Mouse (Mus musculus) ES-E14 (cell line): ENCODE measurements around the gene Spns2. TPM values are rescaled to one million over a fixed set of nuclear protein-coding genes. Genes with fewer than 3 reads are reported as not detected.
"Not testable (repeated sequence)": the region's sequence is repeated elsewhere in the genome, so short reads cannot be mapped to it uniquely, and the experiment has no call there.

Source experiments
- DNase-seq: peaks from one replicate; pipeline ENCODE4 v3.0.0-alpha.2; 2013; ENCODE audit warnings: low read depth, low spot score
- H3K27ac ChIP-seq: 2 replicates; pipeline ENCODE4 v1.5.1; 2012; ENCODE audit warnings: low read depth, mild to moderate bottlenecking, low read length, moderate library complexity, mixed read lengths; ENCODE audit not compliant: poor library complexity, insufficient read depth, severe bottlenecking
- H3K36me3 ChIP-seq: 2 replicates; pipeline ENCODE4 v1.6.1; 2012; ENCODE audit warnings: mild to moderate bottlenecking, low read length, moderate library complexity, mixed read lengths; ENCODE audit not compliant: control insufficient read depth, poor library complexity, insufficient read depth, severe bottlenecking
- H3K4me1 ChIP-seq, 2 experiments: fragments of 150-350 bp in 1 of 2; sonication (generic) in 1 of 2; 2 replicates each; pipeline ENCODE4 v1.6.1; 2012; ENCODE audit warnings: low read length in 2 of 2, mild to moderate bottlenecking in 1 of 2, mixed read lengths in 1 of 2; ENCODE audit not compliant: control insufficient read depth in 2 of 2, insufficient read depth in 2 of 2, poor library complexity in 1 of 2
- H3K4me3 ChIP-seq, 2 experiments: fragments of 150-350 bp in 1 of 2; sonication (generic) in 1 of 2; 2 replicates each; pipeline ENCODE4 v1.5.1; 2012; ENCODE audit warnings: low read length in 2 of 2, low read depth in 1 of 2, mild to moderate bottlenecking in 1 of 2, mixed read lengths in 1 of 2; ENCODE audit not compliant: insufficient read depth in 1 of 2, poor library complexity in 1 of 2, severe bottlenecking in 1 of 2
- H3K9ac ChIP-seq: 2 replicates; pipeline ENCODE4 v1.6.1; 2012; ENCODE audit warnings: low read depth, mild to moderate bottlenecking, low read length, mixed read lengths; ENCODE audit not compliant: poor library complexity, insufficient read depth, severe bottlenecking
- H3K9me3 ChIP-seq: fragments of 150-350 bp; sonication (generic); 2 replicates; pipeline ENCODE4 v1.6.1; 2012; ENCODE audit warnings: low read depth, mild to moderate bottlenecking, low read length; ENCODE audit not compliant: control insufficient read depth, insufficient read depth
- CHD2 ChIP-seq: IDR thresholded peaks from 2 replicates; pipeline ENCODE4 v1.6.1; 2014; ENCODE audit warnings: mild to moderate bottlenecking, low read depth, low read length, inconsistent platforms
- HCFC1 ChIP-seq: IDR thresholded peaks from 2 replicates; pipeline ENCODE4 v1.6.1; 2012; ENCODE audit warnings: low read length, inconsistent platforms, borderline replicate concordance; ENCODE audit not compliant: insufficient read depth
- MAFK ChIP-seq: IDR thresholded peaks from 2 replicates; pipeline ENCODE4 v1.6.1; 2014; ENCODE audit warnings: mild to moderate bottlenecking, low read depth, low read length, inconsistent platforms; ENCODE audit not compliant: insufficient read depth
- ZC3H11A ChIP-seq: IDR thresholded peaks from 2 replicates; pipeline ENCODE4 v1.6.1; 2012; ENCODE audit warnings: low read depth, mild to moderate bottlenecking, inconsistent platforms, low read length, borderline replicate concordance
- ZNF384 ChIP-seq: IDR thresholded peaks from 2 replicates; pipeline ENCODE4 v1.6.1; 2012; ENCODE audit warnings: low read depth, low read length, inconsistent platforms
- in situ Hi-C, 2 experiments: fragments of 600-800 bp; cut with MboI; formaldehyde crosslinking; loops; one replicate each; pipeline ENCODE4 v1.15.1; 2025; ENCODE audit warnings: low sequenced_read_pairs in 2 of 2, inconsistent platforms in 1 of 2; ENCODE audit not compliant: unreplicated experiment in 2 of 2
- total RNA-seq: library from RNA; depleted of rRNA; stranded (reverse); fragments of 300-350 nt; gene quantifications from 2 replicates; pipeline ENCODE4 v1.2.3, GENCODE M21; 2012

Spns2 gene
- total RNA-seq, 1 experiment = 2.4 TPM

DNA sequence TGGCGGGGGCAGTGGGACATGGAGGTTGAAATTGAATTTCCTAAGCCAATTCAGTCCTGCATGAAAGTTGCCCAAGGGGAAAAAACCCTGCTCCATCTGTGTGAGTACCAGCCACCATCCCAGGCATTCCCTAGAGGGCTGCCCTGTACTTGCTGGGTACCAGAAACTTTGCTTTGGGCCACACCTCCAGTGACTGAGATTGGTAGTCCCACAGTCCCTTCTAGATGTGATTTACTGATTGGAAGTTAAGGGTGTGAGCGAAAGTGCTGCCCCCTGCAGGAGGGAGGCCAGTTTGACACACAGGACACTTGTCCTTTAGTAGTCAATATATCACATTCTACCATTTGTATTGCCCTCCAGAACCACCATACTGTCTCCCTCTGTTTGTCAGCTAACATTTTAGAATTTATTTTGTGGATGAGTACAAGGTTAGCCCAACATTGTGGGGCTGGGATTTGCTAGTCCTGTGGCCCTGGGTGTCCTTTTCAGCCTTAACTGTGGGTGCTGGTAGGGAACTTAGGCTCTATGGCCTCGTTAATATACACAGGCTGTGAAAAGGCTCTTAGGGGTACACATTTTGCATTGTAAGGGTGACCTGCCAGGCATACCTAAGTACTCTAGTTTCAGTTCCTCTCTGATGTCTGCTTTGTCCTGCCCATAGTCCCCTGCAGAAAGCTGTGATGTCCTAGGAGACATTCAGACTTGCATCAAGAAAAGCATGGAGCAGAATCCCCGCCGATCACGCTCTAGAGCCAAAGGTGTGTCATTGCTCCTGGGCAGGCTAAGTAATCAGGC, 43.2 kb downstream of the Spns2 start:
- H3K4me3 ChIP-seq = no peak overlapping the region

DNA sequence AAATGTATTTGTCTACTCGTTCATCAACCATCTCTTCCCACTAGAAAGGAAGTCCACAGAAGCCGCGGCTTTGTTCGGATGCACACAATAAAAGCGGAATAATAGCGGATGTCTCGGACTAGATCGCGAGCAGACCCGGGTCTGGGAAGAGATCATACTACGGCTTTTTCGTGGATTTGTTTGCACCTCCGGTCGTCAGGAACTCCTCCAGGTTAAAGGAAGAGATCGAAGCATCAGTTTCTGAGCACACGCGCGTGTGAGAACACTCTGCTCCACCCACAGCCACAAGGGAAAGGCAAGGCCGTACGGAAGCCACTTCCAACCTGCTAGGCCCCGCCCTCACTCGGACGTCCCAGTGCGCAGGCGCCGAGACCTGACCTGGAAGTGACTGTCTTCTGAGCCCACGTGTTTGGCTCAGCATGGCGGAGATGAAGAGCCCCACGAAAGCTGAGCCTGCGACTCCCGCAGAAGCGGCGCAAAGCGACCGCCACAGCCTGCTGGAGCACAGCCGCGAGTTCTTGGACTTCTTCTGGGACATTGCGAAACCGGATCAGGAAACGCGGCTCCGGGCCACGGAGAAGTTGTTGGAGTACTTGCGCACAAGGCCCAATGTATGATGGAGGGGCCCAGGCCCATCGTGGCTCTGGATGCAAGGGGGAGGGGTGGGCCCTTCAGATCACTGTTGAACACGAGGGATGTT, 48.6 kb downstream of the Spns2 start, which contains the start of gene Mybbp1a:
Gene Mybbp1a, plus strand, starts transcription at position 391 of the 700 bp plus-strand sequence.
- in situ Hi-C loops = loop anchor here in 1 of 2 experiments (25.0 kb wide), 1 partner anchor 229 kb away; the partner anchor contains the start of genes 4933427D14Rik, Gm43951, Med31 and Txndc17
- Histone ChIP-seq H3K27ac (peak within 1 kb of the TSS; percentile 68), H3K36me3 (peaks cover 41% of the 10 kb centered on the region), H3K9ac (peak within 1 kb of the TSS; percentile 99), H3K4me3 (peak within 1 kb of the TSS; percentile 82 to 95), H3K4me1 (peaks cover 2 to 20% of the 10 kb centered on the region in 2 experiments; a peak in 3 of 4 replicates), H3K9me3 (no peaks in the 10 kb centered on the region)
- peak; percentile 94 for DNase-seq
- TF ChIP-seq HCFC1 = peak; percentile 66; the same call in 1 of the 2 replicates
- no peak for TF ChIP-seq MAFK
- TF ChIP-seq CHD2 = peak; percentile 34; the same call in 1 of the 2 replicates

More for the DNA sequence above, 43.2 kb downstream of the Spns2 start:
- H3K9me3 ChIP-seq = no peaks in the 10 kb centered on the region
- peaks cover 92% of the 10 kb centered on the region for H3K36me3 ChIP-seq
- TF ChIP-seq CHD2 (no peak), ZNF384 (no peak), MAFK (no peak), HCFC1 (no peak), ZC3H11A (no peak)
- DNase-seq = peak; percentile 75
- no peak overlapping the region for H3K27ac ChIP-seq
- in situ Hi-C loops = loop anchor here in 1 of 2 experiments (25.0 kb wide), 1 partner anchor 234 kb away; the partner anchor contains the start of genes 4933427D14Rik, Gm43951, Med31 and Txndc17
- H3K4me1 ChIP-seq = peaks cover 2 to 22% of the 10 kb centered on the region in 2 experiments; a peak in 3 of 4 replicates
- no peak overlapping the region for H3K9ac ChIP-seq

DNA sequence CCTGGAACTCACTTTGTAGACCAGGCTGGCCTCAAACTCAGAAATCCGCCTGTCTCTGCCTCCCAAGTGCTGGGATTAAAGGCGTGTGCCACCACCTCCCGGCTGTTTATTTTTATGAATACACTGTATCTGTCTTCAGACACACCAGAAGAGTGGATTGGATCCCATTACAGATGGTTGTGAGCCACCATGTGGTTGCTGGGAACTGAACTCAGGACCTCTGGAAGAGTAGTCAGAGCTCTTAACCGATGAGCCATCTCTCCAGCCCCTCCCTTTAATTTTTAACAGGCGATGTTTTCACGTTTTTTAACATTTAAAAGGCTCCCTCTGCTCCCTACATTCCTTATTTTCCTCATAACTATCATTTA, 49.1 kb downstream of the Spns2 start:
- H3K27ac ChIP-seq = peak overlapping the region; percentile 62; the same call in 1 of the 2 replicates
- peaks cover 36% of the 10 kb centered on the region for H3K36me3 ChIP-seq
- in situ Hi-C loops = loop anchor here in 1 of 2 experiments (25.0 kb wide), 1 partner anchor 228 kb away; the partner anchor contains the start of genes 4933427D14Rik, Gm43951, Med31 and Txndc17
- peaks cover 2 to 23% of the 10 kb centered on the region in 2 experiments; a peak in 3 of 4 replicates for H3K4me1 ChIP-seq
- peak overlapping the region; percentile 99; the same call in 1 of the 2 replicates for H3K9ac ChIP-seq
- peak overlapping the region; percentile 82 to 95 for H3K4me3 ChIP-seq
- not testable (repeated sequence) for H3K9me3 ChIP-seq, DNase-seq

DNA sequence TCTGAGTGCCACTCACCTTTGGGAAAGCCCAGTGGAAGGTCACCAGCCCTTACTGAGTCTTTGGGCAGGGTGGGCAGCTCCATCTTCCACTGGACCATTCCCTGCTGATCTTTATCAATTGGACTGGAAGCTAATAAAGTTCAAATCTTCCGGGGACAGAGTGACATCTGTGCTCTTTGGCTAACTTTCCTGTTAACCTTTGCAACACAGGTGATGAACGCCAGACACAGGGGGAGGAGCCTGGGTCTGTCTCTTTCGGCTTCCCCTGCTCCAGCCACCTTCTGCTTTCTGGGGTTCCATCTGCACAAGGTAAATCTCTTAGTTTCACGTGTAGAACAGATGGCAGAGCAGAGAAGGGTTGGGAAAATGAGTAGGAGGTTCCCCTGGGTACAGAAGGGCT, 51.3 kb downstream of the Spns2 start:
- no peak overlapping the region for H3K9ac ChIP-seq
- H3K4me1 ChIP-seq = peaks cover 7 to 24% of the 10 kb centered on the region in 2 experiments; a peak in 3 of 4 replicates
- H3K9me3 ChIP-seq = no peaks in the 10 kb centered on the region
- DNase-seq = no peak
- TF ChIP-seq HCFC1 = no peak
- no peak for TF ChIP-seq CHD2
- no peak for TF ChIP-seq MAFK
- TF ChIP-seq ZNF384 = no peak
- no peak for TF ChIP-seq ZC3H11A
- H3K27ac ChIP-seq = no peak overlapping the region
- in situ Hi-C loops = loop anchor here in 1 of 2 experiments (25.0 kb wide), 1 partner anchor 226 kb away; the partner anchor contains the start of genes 4933427D14Rik, Gm43951, Med31 and Txndc17
- H3K4me3 ChIP-seq = no peak overlapping the region
- H3K36me3 ChIP-seq = peaks cover 14% of the 10 kb centered on the region
